Mouse (Mus musculus) heart, postnatal 0 days (tissue): ENCODE data around the gene Hoxa3. TPM values are rescaled to one million over a fixed set of nuclear protein-coding genes. Genes with fewer than 3 reads are reported as not detected.
A peak's percentile ranks its signal among the peaks of the same experiment; 100 is the strongest.

Source experiments
- ATAC-seq: fragments of 200-750 bp; cut with Nextera tagmentation; 2 replicates; pipeline ENCODE4 v1.8.0; 2017; ENCODE audit warnings: low read depth, moderate number of reproducible peaks, moderate library complexity; ENCODE audit not compliant: insufficient read depth
- DNase-seq: peaks from one replicate; pipeline ENCODE4 v3.0.0-alpha.2; 2016; ENCODE audit warnings: low spot score
- H3K27ac ChIP-seq: fragments of 300-500 bp; sonication (generic); 2 replicates; pipeline ENCODE4 v1.5.1; 2014; ENCODE audit warnings: low read depth, mild to moderate bottlenecking
- H3K27me3 ChIP-seq: fragments of 300-500 bp; sonication (generic); 2 replicates; pipeline ENCODE4 v1.6.1; 2014; ENCODE audit warnings: low read length, mixed read lengths; ENCODE audit not compliant: control insufficient read depth, insufficient read depth
- H3K36me3 ChIP-seq: fragments of 300-500 bp; sonication (generic); replicated peaks from 2 replicates; pipeline ENCODE4 v1.6.1; 2014; ENCODE audit warnings: low read length, mixed read lengths; ENCODE audit not compliant: control insufficient read depth, insufficient read depth
- H3K4me1 ChIP-seq: fragments of 300-500 bp; sonication (generic); 2 replicates; pipeline ENCODE4 v1.6.1; 2014; ENCODE audit warnings: antibody characterized with exemption; ENCODE audit not compliant: control insufficient read depth, insufficient read depth
- H3K4me2 ChIP-seq: fragments of 300-500 bp; sonication (generic); 2 replicates; pipeline ENCODE4 v1.6.1; 2014; ENCODE audit warnings: low read depth, mild to moderate bottlenecking, low read length, moderate library complexity
- H3K4me3 ChIP-seq: fragments of 300-500 bp; sonication (generic); 2 replicates; pipeline ENCODE4 v1.5.1; 2014; ENCODE audit warnings: low read depth, low read length
- H3K9ac ChIP-seq: fragments of 300-500 bp; sonication (generic); replicated peaks from 2 replicates; pipeline ENCODE4 v1.6.1; 2014; ENCODE audit warnings: low read depth, low read length, mixed read lengths
- H3K9me3 ChIP-seq: fragments of 300-500 bp; sonication (generic); replicated peaks from 2 replicates; pipeline ENCODE4 v1.6.1; 2016; ENCODE audit warnings: low read length; ENCODE audit not compliant: control insufficient read depth
- CTCF ChIP-seq: IDR thresholded peaks from 2 replicates; pipeline ENCODE4 v1.5.1; 2016; ENCODE audit warnings: antibody characterized with exemption, control low read depth, low read depth
- EP300 ChIP-seq: IDR thresholded peaks from 2 replicates; pipeline ENCODE4 v1.6.1; 2016; ENCODE audit warnings: antibody characterized with exemption, low read depth
- WGBS: fragments of 180-500 bp; shearing (Covaris S2); extraction: QIAGEN DNeasy Blood & Tissue Kit; methylation state at CpG from one replicate; pipeline ENCODE4 v1.1.7; 2014; 5-methylcytosine and 5-hydroxymethylcytosine counted together
- polyA plus RNA-seq: library from polyadenylated mRNA; unstranded; fragments of >200 nt; fragmentation: Nextera tagmentation; extraction: Ambion mirVana; gene quantifications from 2 replicates; pipeline ENCODE4 v1.2.1, GENCODE M21; 2015
- total RNA-seq: library from RNA; depleted of rRNA; stranded (reverse); fragments of >200 nt; gene quantifications from 2 replicates; pipeline ENCODE4 v1.2.3, GENCODE M21; 2014; ENCODE audit warnings: low replicate concordance

Gene Hoxa3
- total and polyA plus RNA-seq, 2 experiments from 2014 or later = 0.37 TPM; not detected in 1

DNA sequence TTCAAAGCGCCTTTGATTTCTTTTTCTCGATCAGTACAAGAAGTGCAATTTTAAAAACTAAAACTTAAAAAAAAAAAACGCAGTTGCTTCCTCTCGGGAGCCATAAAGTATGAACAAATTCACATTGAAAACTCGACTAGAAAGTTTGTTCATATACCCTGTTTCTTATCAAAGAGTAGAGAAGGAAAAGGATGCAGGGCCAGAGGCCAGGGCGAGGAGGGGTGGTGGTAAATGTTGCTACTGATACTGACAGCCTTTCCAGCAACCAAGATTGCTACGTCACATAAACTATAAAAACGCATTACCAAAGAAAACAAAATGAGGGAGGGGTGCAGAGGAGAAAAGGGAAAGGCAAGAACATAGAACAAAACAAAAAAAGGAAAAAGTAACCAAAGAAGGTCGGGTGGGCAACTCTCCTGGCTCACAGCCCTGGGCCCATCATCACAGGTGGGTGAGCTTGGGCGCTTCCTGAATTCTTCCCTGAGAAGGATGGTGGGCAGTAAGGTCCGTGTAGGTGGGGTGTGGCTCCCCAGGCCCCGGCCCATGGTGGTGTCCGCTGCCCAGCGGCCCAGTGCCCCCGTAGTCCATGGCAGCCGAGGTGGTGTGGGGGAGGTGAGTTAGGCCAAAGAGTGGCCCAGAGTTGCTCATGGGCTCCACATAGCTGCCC lies 43.5 kb downstream of the Hoxa3 start:
- H3K27me3 ChIP-seq = peaks cover 99% of the 10 kb centered on the region
- no peaks in the 10 kb centered on the region for H3K36me3 ChIP-seq
- TF ChIP-seq EP300 (no peak), CTCF (no peak)
- WGBS = 14% methylated on average over 16 of the region's 16 CpGs
- H3K4me3 ChIP-seq = no peak overlapping the region
- 0 out of 2 replicates have a peak, but pooled peaks cover 3% of the 10 kb centered on the region for H3K4me1 ChIP-seq
- H3K9ac ChIP-seq = no peak overlapping the region
- no peak overlapping the region for H3K27ac ChIP-seq
- ATAC-seq (no peak), DNase-seq (no peak)
- H3K9me3 ChIP-seq = no peaks in the 10 kb centered on the region
- 0 out of 2 replicates have a peak overlapping the region, but pooled peaks have one; percentile 17 for H3K4me2 ChIP-seq

DNA sequence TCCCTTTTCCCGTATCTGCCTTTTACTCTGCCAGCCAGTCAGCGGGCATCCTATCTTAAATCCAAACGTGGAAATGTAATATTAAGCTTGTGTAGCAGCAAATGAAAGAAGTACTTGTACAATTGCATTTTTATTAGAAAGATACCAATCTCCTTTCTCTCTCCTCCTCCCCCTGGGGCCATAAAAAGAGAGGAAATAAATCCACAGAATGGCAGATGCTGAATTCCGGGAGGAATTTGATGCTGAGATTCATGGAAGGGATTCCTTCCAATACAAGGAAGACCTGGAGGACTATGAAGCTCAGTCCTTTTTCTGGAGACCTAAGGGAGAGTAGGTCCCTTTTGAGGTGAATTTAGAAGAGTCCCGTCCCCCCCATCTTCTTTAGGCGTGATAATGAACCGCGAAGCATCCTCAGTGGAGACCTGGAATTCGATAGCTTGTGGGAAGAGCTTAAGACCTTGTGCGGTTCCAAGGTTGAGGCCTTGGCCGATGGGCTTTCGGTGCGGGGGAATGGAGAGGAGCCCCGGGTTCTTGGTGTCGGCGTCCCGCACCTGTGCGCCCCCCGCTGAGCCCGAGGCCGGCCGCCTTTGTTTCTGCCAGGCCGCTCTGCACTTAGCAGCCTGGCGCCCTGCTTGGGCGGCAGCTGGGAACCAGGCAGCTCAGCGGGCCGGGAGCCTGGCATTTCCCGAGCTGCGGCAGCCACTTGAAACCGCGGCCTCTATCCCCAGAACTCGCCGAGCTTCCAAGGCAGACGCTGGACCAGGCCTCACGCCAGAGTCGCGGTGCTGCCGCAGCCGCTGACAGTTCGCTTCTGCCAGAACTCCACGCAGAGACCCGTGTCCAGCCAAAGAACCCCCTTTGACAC lies 44.7 kb downstream of the Hoxa3 start:
- 9% methylated on average over 41 of the region's 42 CpGs for WGBS
- no peak for ATAC-seq
- Histone ChIP-seq H3K9ac (no peak overlapping the region), H3K36me3 (no peaks in the 10 kb centered on the region), H3K4me3 (no peak overlapping the region), H3K4me1 (0 out of 2 replicates have a peak, but pooled peaks cover 3% of the 10 kb centered on the region), H3K27me3 (peaks cover 99% of the 10 kb centered on the region), H3K27ac (no peak overlapping the region), H3K4me2 (0 out of 2 replicates have a peak overlapping the region, but pooled peaks have one; percentile 11), H3K9me3 (no peaks in the 10 kb centered on the region)
- DNase-seq = no peak
- TF ChIP-seq EP300 (no peak), CTCF (no peak)

DNA sequence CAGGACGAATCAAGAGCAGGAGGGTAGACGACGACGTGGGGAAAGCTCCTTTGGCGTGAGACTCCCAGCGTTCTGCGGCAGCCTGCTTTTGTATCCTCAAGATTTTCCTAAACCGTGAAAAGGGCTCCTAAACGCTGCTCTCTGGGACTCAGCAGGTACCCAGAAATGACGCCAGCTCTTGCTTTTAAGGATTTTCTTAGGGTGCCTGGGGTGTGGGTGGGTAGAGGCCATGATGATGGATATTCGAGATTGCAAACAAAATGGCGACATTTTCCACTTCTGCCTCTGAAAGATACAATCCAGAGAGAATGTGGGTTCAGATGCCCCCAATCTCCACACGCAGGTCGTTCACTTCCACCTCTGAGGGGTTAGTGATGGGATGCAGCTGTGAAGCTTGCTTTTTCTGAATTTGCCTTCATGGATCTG lies 45.4 kb downstream of the Hoxa3 start:
- H3K27ac ChIP-seq = no peak overlapping the region
- peaks cover 99% of the 10 kb centered on the region for H3K27me3 ChIP-seq
- no peak overlapping the region for H3K4me3 ChIP-seq
- TF ChIP-seq CTCF (no peak), EP300 (no peak)
- H3K4me1 ChIP-seq = 0 out of 2 replicates have a peak, but pooled peaks cover 3% of the 10 kb centered on the region
- H3K9me3 ChIP-seq = no peaks in the 10 kb centered on the region
- H3K4me2 ChIP-seq = no peak overlapping the region; the same call in 1 of the 2 replicates
- H3K36me3 ChIP-seq = no peaks in the 10 kb centered on the region
- ATAC-seq = no peak
- WGBS = 17% methylated on average over 14 of the region's 14 CpGs
- no peak overlapping the region for H3K9ac ChIP-seq
- no peak for DNase-seq

DNA sequence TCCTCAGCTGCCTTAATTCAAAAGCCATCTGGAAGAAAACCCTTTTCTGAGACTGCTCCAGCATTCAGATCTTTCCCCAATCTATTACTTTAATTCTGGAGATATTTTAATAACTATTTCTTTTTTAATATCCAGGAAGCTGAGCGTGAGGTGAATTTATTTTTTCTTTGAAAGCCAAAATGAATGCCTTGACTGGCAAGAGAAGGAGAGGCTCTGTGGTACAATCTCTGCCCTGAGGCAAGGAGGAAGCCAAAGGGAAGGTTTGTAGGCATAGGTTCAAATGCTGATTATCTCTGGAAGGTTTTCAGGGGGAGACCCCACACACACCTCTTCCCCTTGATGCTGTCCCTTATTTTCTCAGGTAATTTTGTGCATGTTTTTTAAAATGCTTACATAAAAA lies 46.0 kb downstream of the Hoxa3 start:
- no peaks in the 10 kb centered on the region for H3K4me1 ChIP-seq
- no peak overlapping the region for H3K4me2 ChIP-seq
- DNase-seq = no peak
- TF ChIP-seq EP300 (no peak), CTCF (no peak)
- no peak for ATAC-seq
- H3K36me3 ChIP-seq = no peaks in the 10 kb centered on the region
- H3K27ac ChIP-seq = no peak overlapping the region
- no peaks in the 10 kb centered on the region for H3K9me3 ChIP-seq
- peaks cover 99% of the 10 kb centered on the region for H3K27me3 ChIP-seq
- 42% methylated on average over 1 of the region's 1 CpGs for WGBS
- no peak overlapping the region for H3K9ac ChIP-seq
- no peak overlapping the region for H3K4me3 ChIP-seq

DNA sequence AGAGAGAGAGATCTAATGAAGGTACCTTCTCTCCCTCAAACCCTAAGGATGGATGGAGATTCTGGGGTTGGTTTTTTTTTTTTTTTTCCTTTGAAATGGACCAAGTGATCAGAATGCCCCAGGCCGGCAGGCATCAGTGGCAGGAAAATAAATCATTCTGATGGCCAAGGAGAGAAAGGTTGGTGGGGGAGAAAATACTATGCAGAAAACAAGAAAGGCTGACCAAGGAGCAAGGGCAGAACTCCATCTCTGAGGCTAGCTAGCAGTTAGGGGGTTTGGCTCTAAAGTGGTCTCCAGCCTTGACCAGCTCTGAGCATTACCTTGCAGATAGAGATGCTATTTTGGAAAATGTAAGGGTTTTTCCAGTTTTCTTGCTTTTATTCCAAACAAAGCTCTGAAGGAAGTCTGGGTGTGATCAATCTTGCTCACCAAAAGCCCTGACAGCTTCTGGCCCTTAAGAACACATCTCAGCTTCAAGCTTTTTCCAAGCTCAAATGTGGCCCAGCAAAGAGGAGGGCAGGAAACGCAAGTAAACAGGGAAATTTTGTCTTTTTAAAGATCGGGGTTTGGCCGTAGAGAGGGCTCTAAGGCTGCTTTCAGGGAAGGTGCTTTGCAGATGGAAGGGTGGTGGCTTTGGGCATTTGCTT lies 46.6 kb downstream of the Hoxa3 start:
- Histone ChIP-seq H3K4me1 (no peaks in the 10 kb centered on the region), H3K4me2 (no peak overlapping the region), H3K36me3 (no peaks in the 10 kb centered on the region), H3K9ac (no peak overlapping the region), H3K9me3 (no peaks in the 10 kb centered on the region), H3K27ac (no peak overlapping the region), H3K4me3 (no peak overlapping the region), H3K27me3 (peaks cover 99% of the 10 kb centered on the region)
- ATAC-seq = no peak
- TF ChIP-seq CTCF (no peak), EP300 (no peak)
- WGBS = 11% methylated on average over 4 of the region's 4 CpGs
- DNase-seq = no peak
